Mouse (Mus musculus): ENCODE results near the gene 4930522H14Rik. TPM values are rescaled to one million over a fixed set of nuclear protein-coding genes. Genes with fewer than 3 reads are reported as not detected.

4930522H14Rik gene
- not detected in 2 replicates for polyA plus RNA-seq (2015; fragmentation: Nextera tagmentation; extraction: Ambion mirVana)

DNA sequence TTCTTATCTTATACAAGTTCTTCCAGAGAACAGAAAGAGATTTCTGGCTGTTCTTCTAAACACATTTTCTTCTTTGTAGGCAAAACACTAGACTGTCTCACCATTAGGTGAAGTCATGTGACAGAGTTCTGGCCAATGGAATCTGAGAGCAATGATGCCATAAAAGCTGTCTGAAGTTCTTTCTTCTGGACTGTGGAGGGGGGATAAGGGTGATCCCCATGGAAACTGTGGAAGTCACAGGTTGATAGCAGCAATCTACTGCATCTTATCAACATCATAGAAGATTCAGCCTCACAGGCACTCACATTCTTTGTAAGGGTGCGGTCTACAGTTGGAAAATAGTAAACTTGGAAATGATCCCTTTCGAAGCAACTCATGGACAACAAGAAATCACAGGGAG is at the start of gene 4930522H14Rik:
4930522H14Rik (minus strand) TSS at position 187 of the 400 bp plus-strand sequence.
- no peak for ATAC-seq (ENCODE audit: insufficient number of reproducible peaks, low FRiP score, low TSS enrichment, low read depth)
- Histone ChIP-seq H3K4me2 (no peak within 1 kb of the TSS), H3K4me3 (no peak within 1 kb of the TSS), H3K9me3 (no peaks in the 10 kb centered on the region), H3K9ac (no peak within 1 kb of the TSS), H3K36me3 (no peaks in the 10 kb centered on the region), H3K4me1 (no peaks in the 10 kb centered on the region), H3K27me3 (no peaks in the 10 kb centered on the region), H3K27ac (no peak within 1 kb of the TSS)
- WGBS, result 88% methylated on average over 2 of the region's 2 CpGs

DNA sequence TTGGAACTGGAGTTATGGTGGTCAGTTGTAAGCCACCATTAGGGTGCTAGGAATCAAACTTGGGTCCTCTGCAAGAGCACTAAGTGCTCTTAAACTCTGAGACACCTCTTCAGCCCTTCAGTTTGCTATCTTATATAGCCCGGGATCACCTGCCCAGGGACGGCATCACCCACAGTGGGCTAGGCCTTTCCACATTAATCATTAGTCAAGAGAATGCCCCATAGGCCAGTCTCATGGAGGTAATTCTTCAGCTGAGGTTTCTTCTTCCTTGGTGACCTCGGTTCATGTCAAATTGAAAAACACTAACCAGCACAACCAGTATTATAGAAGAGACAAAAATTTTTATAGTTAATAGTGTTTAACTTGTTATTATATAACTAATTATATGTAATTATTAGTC is 47.3 kb upstream of the 4930522H14Rik start:
- H3K9ac ChIP-seq, result no peak overlapping the region
- no peaks in the 10 kb centered on the region for H3K36me3 ChIP-seq
- WGBS, result 88% methylated on average over 3 of the region's 3 CpGs
- H3K27ac ChIP-seq, result no peak overlapping the region
- H3K9me3 ChIP-seq, result no peaks in the 10 kb centered on the region
- H3K27me3 ChIP-seq, result no peaks in the 10 kb centered on the region
- no peak overlapping the region for H3K4me2 ChIP-seq
- no peak overlapping the region for H3K4me3 ChIP-seq
- no peak for ATAC-seq (ENCODE audit: insufficient number of reproducible peaks, low FRiP score, low TSS enrichment, low read depth)
- peaks cover 7% of the 10 kb centered on the region; the same call in 1 of the 2 replicates for H3K4me1 ChIP-seq

DNA sequence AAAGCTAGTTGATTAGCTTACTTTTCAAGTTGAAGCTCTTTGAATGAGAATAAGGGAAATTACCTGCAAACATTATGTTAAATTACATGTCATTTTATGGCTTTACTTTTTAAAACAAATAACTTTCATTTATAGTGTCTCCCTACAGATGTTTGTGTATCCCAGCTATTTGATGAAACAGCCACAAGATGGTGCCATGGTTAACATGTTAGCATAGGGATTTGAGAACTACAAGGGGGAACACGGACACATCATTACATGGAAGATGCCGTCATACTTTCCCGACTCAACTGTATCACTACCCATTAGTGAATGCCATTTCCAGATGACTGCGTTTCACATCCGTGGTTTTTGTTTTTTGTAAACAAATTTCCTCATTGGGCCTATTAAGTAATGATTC is 45.8 kb upstream of the 4930522H14Rik start:
- Histone ChIP-seq H3K9ac (no peak overlapping the region), H3K36me3 (no peaks in the 10 kb centered on the region), H3K4me2 (no peak overlapping the region), H3K9me3 (no peaks in the 10 kb centered on the region), H3K27ac (no peak overlapping the region), H3K4me1 (peaks cover 7% of the 10 kb centered on the region; the same call in 1 of the 2 replicates), H3K4me3 (no peak overlapping the region), H3K27me3 (no peaks in the 10 kb centered on the region)
- ATAC-seq (ENCODE audit: insufficient number of reproducible peaks, low FRiP score, low TSS enrichment, low read depth), result no peak
- WGBS, result 65% methylated on average over 5 of the region's 5 CpGs

GRCm38 (mm10) chr4:109574845-109575244 is 43.7 kb upstream of the 4930522H14Rik start:
- Histone ChIP-seq H3K4me2 (no peak overlapping the region), H3K4me1 (peaks cover 7% of the 10 kb centered on the region; the same call in 1 of the 2 replicates), H3K9ac (no peak overlapping the region), H3K27ac (no peak overlapping the region), H3K36me3 (no peaks in the 10 kb centered on the region), H3K9me3 (no peaks in the 10 kb centered on the region), H3K4me3 (no peak overlapping the region), H3K27me3 (no peaks in the 10 kb centered on the region)
- ATAC-seq (ENCODE audit: insufficient number of reproducible peaks, low FRiP score, low TSS enrichment, low read depth), result no peak
- 72% methylated on average over 9 of the region's 9 CpGs for WGBS

- ATAC-seq (ENCODE audit: insufficient number of reproducible peaks, low FRiP score, low TSS enrichment, low read depth), result no peak
- no peak overlapping the region for H3K4me2 ChIP-seq
- H3K36me3 ChIP-seq, result no peaks in the 10 kb centered on the region
- H3K27me3 ChIP-seq, result no peaks in the 10 kb centered on the region
- H3K27ac ChIP-seq, result no peak overlapping the region
- H3K4me1 ChIP-seq, result peaks cover 10% of the 10 kb centered on the region; the same call in 1 of the 2 replicates
- no peak overlapping the region for H3K4me3 ChIP-seq
- 30% methylated on average over 8 of the region's 8 CpGs for WGBS
- H3K9ac ChIP-seq, result no peak overlapping the region
- H3K9me3 ChIP-seq, result no peaks in the 10 kb centered on the region
These were observed 43.2 kb upstream of the 4930522H14Rik start for GRCm38 (mm10) chr4:109574331-109574730.

DNA sequence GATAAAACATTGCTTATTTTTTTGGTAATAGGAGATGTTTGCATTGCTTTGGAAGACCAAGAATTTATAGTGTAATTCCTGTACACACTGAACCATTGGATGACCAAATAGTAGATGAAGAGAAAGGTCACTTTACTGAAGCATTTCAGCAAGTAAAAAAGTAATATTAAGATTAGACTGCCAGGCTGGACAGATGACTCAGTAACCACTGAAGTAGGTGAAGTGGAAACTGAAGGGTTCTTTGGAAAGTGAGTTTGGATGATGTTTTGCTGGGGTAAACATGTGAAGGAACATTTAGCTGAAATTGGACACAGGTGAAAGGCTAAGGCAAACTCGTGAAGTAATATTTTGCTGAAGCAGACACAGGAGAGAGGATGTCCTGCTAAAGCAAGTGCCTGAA is 41.5 kb upstream of the 4930522H14Rik start:
- H3K36me3 ChIP-seq, result no peaks in the 10 kb centered on the region
- no peak overlapping the region for H3K4me2 ChIP-seq
- ATAC-seq (ENCODE audit: insufficient number of reproducible peaks, low FRiP score, low TSS enrichment, low read depth), result no peak
- no peak overlapping the region for H3K9ac ChIP-seq
- no peaks in the 10 kb centered on the region for H3K9me3 ChIP-seq
- WGBS, result 75% methylated on average over 1 of the region's 1 CpGs
- H3K4me1 ChIP-seq, result peaks cover 18% of the 10 kb centered on the region; the same call in 1 of the 2 replicates
- H3K27ac ChIP-seq, result no peak overlapping the region
- no peak overlapping the region for H3K4me3 ChIP-seq
- no peaks in the 10 kb centered on the region for H3K27me3 ChIP-seq

DNA sequence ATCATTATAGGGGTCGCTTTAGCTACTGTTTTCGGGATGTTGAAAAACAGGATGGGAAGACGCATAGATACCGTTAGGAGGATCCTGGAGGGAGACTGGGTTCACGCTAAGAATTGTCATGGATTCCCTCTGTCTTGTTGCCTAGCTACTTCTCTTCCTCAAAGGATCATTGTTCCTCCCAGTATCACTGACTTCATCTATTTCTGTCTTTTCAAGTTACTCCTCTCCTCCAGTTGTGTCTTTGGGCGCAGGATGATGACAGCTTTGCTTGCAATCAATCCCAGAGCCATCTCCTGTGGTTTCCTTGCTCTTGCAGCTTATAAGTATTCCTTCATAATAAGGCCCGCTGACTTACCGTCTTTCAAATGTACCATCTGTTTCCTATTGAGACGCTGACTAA is 38.3 kb upstream of the 4930522H14Rik start:
- H3K4me2 ChIP-seq, result no peak overlapping the region
- no peaks in the 10 kb centered on the region for H3K9me3 ChIP-seq
- no peaks in the 10 kb centered on the region for H3K27me3 ChIP-seq
- no peak overlapping the region for H3K4me3 ChIP-seq
- H3K9ac ChIP-seq, result no peak overlapping the region
- H3K4me1 ChIP-seq, result peaks cover 20% of the 10 kb centered on the region; the same call in 1 of the 2 replicates
- no peak overlapping the region for H3K27ac ChIP-seq
- WGBS, result 62% methylated on average over 9 of the region's 9 CpGs
- ATAC-seq (ENCODE audit: insufficient number of reproducible peaks, low FRiP score, low TSS enrichment, low read depth), result no peak
- no peaks in the 10 kb centered on the region for H3K36me3 ChIP-seq

DNA sequence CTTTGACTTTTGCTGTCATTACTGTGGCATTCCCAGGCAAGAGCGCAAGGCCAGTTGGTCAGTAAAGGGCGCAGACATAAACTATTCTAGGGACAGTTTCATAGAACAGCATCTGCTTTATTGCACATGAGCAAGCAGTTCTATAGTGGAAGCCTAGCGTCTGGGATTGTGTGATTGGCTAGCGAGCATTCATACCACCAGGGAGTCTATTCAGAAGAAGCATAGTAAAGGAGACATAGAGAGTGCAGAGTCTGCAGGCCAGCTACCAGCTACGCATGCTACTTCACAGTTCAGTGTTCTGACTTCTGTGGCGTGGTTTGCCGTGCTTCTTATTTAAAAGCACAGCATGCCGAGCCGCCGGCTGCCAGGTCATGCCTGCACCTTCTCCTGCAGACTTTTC is 37.9 kb upstream of the 4930522H14Rik start:
- no peak overlapping the region for H3K9ac ChIP-seq
- 50% methylated on average over 10 of the region's 10 CpGs for WGBS
- no peaks in the 10 kb centered on the region for H3K27me3 ChIP-seq
- H3K9me3 ChIP-seq, result no peaks in the 10 kb centered on the region
- H3K4me3 ChIP-seq, result no peak overlapping the region
- no peak overlapping the region for H3K4me2 ChIP-seq
- ATAC-seq (ENCODE audit: insufficient number of reproducible peaks, low FRiP score, low TSS enrichment, low read depth), result no peak
- H3K4me1 ChIP-seq, result peaks cover 15% of the 10 kb centered on the region; the same call in 1 of the 2 replicates
- no peaks in the 10 kb centered on the region for H3K36me3 ChIP-seq
- H3K27ac ChIP-seq, result no peak overlapping the region

- Histone ChIP-seq H3K27me3 (no peaks in the 10 kb centered on the region), H3K27ac (no peak overlapping the region), H3K4me2 (no peak overlapping the region), H3K9ac (no peak overlapping the region), H3K4me3 (no peak overlapping the region), H3K4me1 (peaks cover 15% of the 10 kb centered on the region; the same call in 1 of the 2 replicates), H3K9me3 (no peaks in the 10 kb centered on the region), H3K36me3 (no peaks in the 10 kb centered on the region)
- 85% methylated on average over 6 of the region's 6 CpGs for WGBS
- no peak for ATAC-seq (ENCODE audit: insufficient number of reproducible peaks, low FRiP score, low TSS enrichment, low read depth)
These were observed 33.6 kb upstream of the 4930522H14Rik start for GRCm38 (mm10) chr4:109564711-109565110.

GRCm38 (mm10) chr4:109550338-109551150 is 19.4 kb upstream of the 4930522H14Rik start:
- peak overlapping the region; percentile 20; the same call in 1 of the 2 replicates for H3K9ac ChIP-seq
- no peaks in the 10 kb centered on the region for H3K36me3 ChIP-seq
- H3K9me3 ChIP-seq, result no peaks in the 10 kb centered on the region
- H3K4me2 ChIP-seq, result peak overlapping the region; percentile 38
- H3K27me3 ChIP-seq, result no peaks in the 10 kb centered on the region
- H3K4me3 ChIP-seq, result peak overlapping the region; percentile 23
- H3K27ac ChIP-seq, result peak overlapping the region; percentile 75
- 18% methylated on average over 11 of the region's 11 CpGs for WGBS
- no peaks in the 10 kb centered on the region for H3K4me1 ChIP-seq
- ATAC-seq (ENCODE audit: insufficient number of reproducible peaks, low FRiP score, low TSS enrichment, low read depth), result no peak

DNA sequence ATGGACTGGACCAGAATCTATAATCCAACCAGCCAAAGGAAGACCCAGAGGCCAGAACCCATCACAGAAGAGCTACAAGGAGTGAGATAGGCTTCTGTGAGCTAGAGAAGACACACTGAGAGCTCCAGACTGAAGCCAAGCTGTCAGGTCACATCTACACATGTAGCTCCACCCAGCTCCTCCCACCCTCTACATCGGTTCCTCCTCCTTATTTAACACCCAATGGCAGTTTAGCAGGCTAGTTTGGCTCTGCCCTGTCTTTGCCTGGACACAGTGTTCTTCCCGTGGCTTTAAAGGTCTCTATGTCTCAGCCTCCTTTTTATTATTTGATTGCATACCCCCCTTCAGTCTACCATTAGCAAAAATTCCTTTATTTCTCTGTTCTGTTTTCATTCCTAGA is 16.2 kb upstream of the 4930522H14Rik start:
- H3K27me3 ChIP-seq, result no peaks in the 10 kb centered on the region
- no peak overlapping the region for H3K4me3 ChIP-seq
- H3K9me3 ChIP-seq, result no peaks in the 10 kb centered on the region
- H3K27ac ChIP-seq, result no peak overlapping the region
- H3K9ac ChIP-seq, result no peak overlapping the region
- no peaks in the 10 kb centered on the region for H3K4me1 ChIP-seq
- H3K4me2 ChIP-seq, result no peak overlapping the region
- ATAC-seq (ENCODE audit: insufficient number of reproducible peaks, low FRiP score, low TSS enrichment, low read depth), result no peak
- 11% methylated on average over 2 of the region's 2 CpGs for WGBS
- H3K36me3 ChIP-seq, result no peaks in the 10 kb centered on the region

GRCm38 (mm10) chr4:109546538-109546937 is 15.4 kb upstream of the 4930522H14Rik start:
- Histone ChIP-seq H3K9me3 (no peaks in the 10 kb centered on the region), H3K36me3 (no peaks in the 10 kb centered on the region), H3K4me1 (no peaks in the 10 kb centered on the region), H3K4me3 (no peak overlapping the region), H3K27ac (no peak overlapping the region), H3K9ac (no peak overlapping the region), H3K4me2 (no peak overlapping the region), H3K27me3 (no peaks in the 10 kb centered on the region)
- no peak for ATAC-seq (ENCODE audit: insufficient number of reproducible peaks, low FRiP score, low TSS enrichment, low read depth)
- 82% methylated on average over 2 of the region's 2 CpGs for WGBS
